Mouse (Mus musculus) ES-CJ7 (cell line): ENCODE data around the gene Aatk.

Experiments used
- DNase-seq: peaks from one replicate; pipeline ENCODE4 v3.0.0; 2011; ENCODE audit warnings: low read depth, low spot score

Gene Aatk

GRCm38 (mm10) chr11:120046553-120047191 is at the start of gene Aatk:
Gene Aatk, minus strand, starts transcription at chr11:120047167.
- no peak for DNase-seq

- peak; percentile 48 for DNase-seq
Measured at GRCm38 (mm10) chr11:120092817-120093591, 46.0 kb upstream of the Aatk start.

GRCm38 (mm10) chr11:120090661-120091060 is 43.7 kb upstream of the Aatk start:
- no peak for DNase-seq

GRCm38 (mm10) chr11:120086702-120087152 is 39.8 kb upstream of the Aatk start, which contains the start of gene Cep131:
Gene Cep131, minus strand, starts transcription at chr11:120086827.
- DNase-seq, result peak; percentile 96

- no peak for DNase-seq
Measured at GRCm38 (mm10) chr11:120085891-120086627, 39.1 kb upstream of the Aatk start.

- no peak for DNase-seq
Measured at GRCm38 (mm10) chr11:120080282-120080681, 33.3 kb upstream of the Aatk start.

- DNase-seq, result no peak
Measured at GRCm38 (mm10) chr11:120076191-120076590, 29.2 kb upstream of the Aatk start.

GRCm38 (mm10) chr11:120072986-120073647 is 26.1 kb upstream of the Aatk start:
- DNase-seq, result peak; percentile 36

GRCm38 (mm10) chr11:120071731-120072320 is 24.9 kb upstream of the Aatk start:
- DNase-seq, result no peak

GRCm38 (mm10) chr11:120071065-120071464 is 24.1 kb upstream of the Aatk start:
- DNase-seq, result no peak

GRCm38 (mm10) chr11:120070286-120070930 is 23.4 kb upstream of the Aatk start:
- DNase-seq, result no peak

- DNase-seq, result no peak
Measured at GRCm38 (mm10) chr11:120069261-120069660, 22.3 kb upstream of the Aatk start.

- DNase-seq, result peak; percentile 74
Measured at GRCm38 (mm10) chr11:120067834-120068233, 20.9 kb upstream of the Aatk start.

GRCm38 (mm10) chr11:120065291-120065690 is 18.3 kb upstream of the Aatk start:
- peak; percentile 95 for DNase-seq

GRCm38 (mm10) chr11:120064668-120065040 is 17.7 kb upstream of the Aatk start:
- DNase-seq, result no peak

GRCm38 (mm10) chr11:120064006-120064667 is 17.2 kb upstream of the Aatk start:
- DNase-seq, result no peak

- no peak for DNase-seq
Measured at GRCm38 (mm10) chr11:120063326-120063725, 16.4 kb upstream of the Aatk start.

- DNase-seq, result no peak
Measured at GRCm38 (mm10) chr11:120060634-120061033, 13.7 kb upstream of the Aatk start.

- DNase-seq, result no peak
Measured at GRCm38 (mm10) chr11:120055953-120056732, 9.2 kb upstream of the Aatk start.
